Mouse (Mus musculus) forebrain, embryonic 10.5 days (tissue): ENCODE measurements around the gene Pepd. TPM values are rescaled to one million over a fixed set of nuclear protein-coding genes. Genes with fewer than 3 reads are reported as not detected.

Experiments
- DNase-seq: peaks from one replicate; pipeline ENCODE4 v3.0.0-alpha.2; 2017; ENCODE audit warnings: low spot score; ENCODE audit errors: extremely low spot score
- H3K27ac ChIP-seq: fragments of 300-500 bp; sonication (generic); 2 replicates; pipeline ENCODE4 v1.5.1; 2016; ENCODE audit warnings: mild to moderate bottlenecking
- H3K27me3 ChIP-seq: fragments of 300-500 bp; sonication (generic); 2 replicates; pipeline ENCODE4 v1.6.1; 2016; ENCODE audit warnings: mild to moderate bottlenecking; ENCODE audit not compliant: poor library complexity, severe bottlenecking
- H3K36me3 ChIP-seq: fragments of 300-500 bp; sonication (generic); replicated peaks from 2 replicates; pipeline ENCODE4 v1.6.1; 2016; ENCODE audit warnings: mild to moderate bottlenecking, moderate library complexity
- H3K4me1 ChIP-seq: fragments of 300-500 bp; sonication (generic); 2 replicates; pipeline ENCODE4 v1.6.1; 2016
- H3K4me3 ChIP-seq: fragments of 300-500 bp; sonication (generic); 2 replicates; pipeline ENCODE4 v1.5.1; 2016; ENCODE audit warnings: mild to moderate bottlenecking, moderate library complexity
- H3K9me3 ChIP-seq: fragments of 300-500 bp; sonication (generic); 2 replicates; pipeline ENCODE4 v1.6.1; 2016; ENCODE audit warnings: mild to moderate bottlenecking, moderate library complexity
- WGBS: fragments of 180-500 bp; shearing (Covaris S2); methylation state at CpG from one replicate; pipeline ENCODE4 v1.1.7; 2016; 5-methylcytosine and 5-hydroxymethylcytosine counted together
- polyA plus RNA-seq: library from polyadenylated mRNA; unstranded; fragments of >200 nt; fragmentation: Nextera tagmentation; extraction: Ambion mirVana; gene quantifications from 2 replicates; pipeline ENCODE4 v1.2.1, GENCODE M21; 2016

Pepd gene
- polyA plus RNA-seq, 1 experiment from 2014 or later: 78.5 TPM

GRCm38 (mm10) chr7:34915555-34915954 is 3.4 kb downstream of the Pepd start:
- Histone ChIP-seq H3K9me3 (no peaks in the 10 kb centered on the region), H3K27ac (no peak overlapping the region), H3K4me3 (no peak overlapping the region), H3K27me3 (peaks cover 9% of the 10 kb centered on the region), H3K4me1 (peaks cover 25% of the 10 kb centered on the region), H3K36me3 (no peaks in the 10 kb centered on the region)
- no peak for DNase-seq
- WGBS: 95% methylated on average over 5 of the region's 5 CpGs

- Histone ChIP-seq H3K9me3 (no peaks in the 10 kb centered on the region), H3K27me3 (no peaks in the 10 kb centered on the region), H3K4me1 (peaks cover 8% of the 10 kb centered on the region), H3K27ac (no peak overlapping the region), H3K36me3 (peaks cover 10% of the 10 kb centered on the region), H3K4me3 (no peak overlapping the region)
- WGBS: 86% methylated on average over 6 of the region's 6 CpGs
- DNase-seq: no peak
These were observed 5.4 kb downstream of the Pepd start for GRCm38 (mm10) chr7:34917558-34917957.

GRCm38 (mm10) chr7:34917998-34918397 is 5.8 kb downstream of the Pepd start:
- no peak overlapping the region for H3K27ac ChIP-seq
- WGBS: 92% methylated on average over 4 of the region's 4 CpGs

GRCm38 (mm10) chr7:34918416-34918815 is 6.2 kb downstream of the Pepd start:
- Histone ChIP-seq H3K36me3 (peaks cover 14% of the 10 kb centered on the region), H3K4me1 (no peaks in the 10 kb centered on the region), H3K4me3 (no peak overlapping the region), H3K9me3 (no peaks in the 10 kb centered on the region), H3K27ac (no peak overlapping the region; the same call in 1 of the 2 replicates), H3K27me3 (no peaks in the 10 kb centered on the region)
- WGBS: 94% methylated on average over 8 of the region's 8 CpGs
- DNase-seq: no peak

More at GRCm38 (mm10) chr7:34917998-34918397, 5.8 kb downstream of the Pepd start:
- Histone ChIP-seq H3K4me3 (no peak overlapping the region), H3K4me1 (peaks cover 4% of the 10 kb centered on the region), H3K9me3 (no peaks in the 10 kb centered on the region), H3K27me3 (no peaks in the 10 kb centered on the region), H3K36me3 (peaks cover 11% of the 10 kb centered on the region)
- DNase-seq: no peak

- 85% methylated on average over 5 of the region's 5 CpGs for WGBS
These were observed 6.9 kb downstream of the Pepd start for GRCm38 (mm10) chr7:34919054-34919453.

GRCm38 (mm10) chr7:34919809-34920208 is 7.6 kb downstream of the Pepd start:
- 54% methylated on average over 5 of the region's 5 CpGs for WGBS
- Histone ChIP-seq H3K36me3 (peaks cover 17% of the 10 kb centered on the region), H3K27me3 (no peaks in the 10 kb centered on the region), H3K9me3 (no peaks in the 10 kb centered on the region), H3K4me3 (no peak overlapping the region), H3K4me1 (no peaks in the 10 kb centered on the region), H3K27ac (no peak overlapping the region)
- DNase-seq: peak; percentile 30

More at GRCm38 (mm10) chr7:34919054-34919453, 6.9 kb downstream of the Pepd start:
- Histone ChIP-seq H3K4me1 (no peaks in the 10 kb centered on the region), H3K9me3 (no peaks in the 10 kb centered on the region), H3K27me3 (no peaks in the 10 kb centered on the region), H3K36me3 (peaks cover 14% of the 10 kb centered on the region), H3K4me3 (no peak overlapping the region), H3K27ac (no peak overlapping the region)
- DNase-seq: no peak

GRCm38 (mm10) chr7:34925208-34925607 is 13.0 kb downstream of the Pepd start:
- WGBS: 90% methylated on average over 5 of the region's 5 CpGs
- Histone ChIP-seq H3K27ac (no peak overlapping the region), H3K27me3 (no peaks in the 10 kb centered on the region), H3K36me3 (peaks cover 34% of the 10 kb centered on the region), H3K4me3 (no peak overlapping the region), H3K4me1 (peaks cover 11% of the 10 kb centered on the region), H3K9me3 (no peaks in the 10 kb centered on the region)
- no peak for DNase-seq

GRCm38 (mm10) chr7:34925956-34926355 is 13.8 kb downstream of the Pepd start:
- H3K9me3 ChIP-seq: no peaks in the 10 kb centered on the region
- 93% methylated on average over 7 of the region's 7 CpGs for WGBS
- H3K4me3 ChIP-seq: no peak overlapping the region
- peaks cover 34% of the 10 kb centered on the region for H3K36me3 ChIP-seq
- no peaks in the 10 kb centered on the region for H3K27me3 ChIP-seq
- peaks cover 16% of the 10 kb centered on the region for H3K4me1 ChIP-seq
- H3K27ac ChIP-seq: no peak overlapping the region
- no peak for DNase-seq

- 57% methylated on average over 8 of the region's 8 CpGs for WGBS
- H3K9me3 ChIP-seq: no peaks in the 10 kb centered on the region
- peaks cover 16% of the 10 kb centered on the region for H3K4me1 ChIP-seq
- H3K27me3 ChIP-seq: no peaks in the 10 kb centered on the region
- H3K4me3 ChIP-seq: no peak overlapping the region
- peak overlapping the region; percentile 66 for H3K27ac ChIP-seq
- H3K36me3 ChIP-seq: peaks cover 33% of the 10 kb centered on the region
- no peak for DNase-seq
These were observed 17.6 kb downstream of the Pepd start for GRCm38 (mm10) chr7:34929614-34930262.

GRCm38 (mm10) chr7:34930263-34930757 is 18.1 kb downstream of the Pepd start:
- 73% methylated on average over 7 of the region's 7 CpGs for WGBS
- DNase-seq: no peak
- H3K9me3 ChIP-seq: no peaks in the 10 kb centered on the region

GRCm38 (mm10) chr7:34932631-34933030 is 20.5 kb downstream of the Pepd start:
- Histone ChIP-seq H3K9me3 (peaks cover 10% of the 10 kb centered on the region), H3K4me1 (peaks cover 20% of the 10 kb centered on the region), H3K27ac (no peak overlapping the region), H3K27me3 (no peaks in the 10 kb centered on the region), H3K4me3 (no peak overlapping the region), H3K36me3 (peaks cover 43% of the 10 kb centered on the region)
- DNase-seq: no peak
- WGBS: 92% methylated on average over 8 of the region's 8 CpGs

More at GRCm38 (mm10) chr7:34930263-34930757, 18.1 kb downstream of the Pepd start:
- H3K27ac ChIP-seq: peak overlapping the region; percentile 66
- no peak overlapping the region for H3K4me3 ChIP-seq
- H3K36me3 ChIP-seq: peaks cover 34% of the 10 kb centered on the region
- peaks cover 16% of the 10 kb centered on the region for H3K4me1 ChIP-seq
- H3K27me3 ChIP-seq: no peaks in the 10 kb centered on the region

GRCm38 (mm10) chr7:34933142-34933541 is 21.0 kb downstream of the Pepd start:
- peaks cover 47% of the 10 kb centered on the region for H3K36me3 ChIP-seq
- DNase-seq: no peak
- H3K4me1 ChIP-seq: peaks cover 25% of the 10 kb centered on the region
- 79% methylated on average over 3 of the region's 3 CpGs for WGBS
- H3K27ac ChIP-seq: no peak overlapping the region
- H3K27me3 ChIP-seq: no peaks in the 10 kb centered on the region
- no peak overlapping the region for H3K4me3 ChIP-seq
- H3K9me3 ChIP-seq: peaks cover 10% of the 10 kb centered on the region

- Histone ChIP-seq H3K27me3 (no peaks in the 10 kb centered on the region), H3K4me1 (peaks cover 37% of the 10 kb centered on the region), H3K9me3 (peaks cover 10% of the 10 kb centered on the region), H3K36me3 (peaks cover 47% of the 10 kb centered on the region), H3K4me3 (no peak overlapping the region), H3K27ac (no peak overlapping the region)
- no peak for DNase-seq
- 85% methylated on average over 2 of the region's 2 CpGs for WGBS
These were observed 24.2 kb downstream of the Pepd start for GRCm38 (mm10) chr7:34936347-34936746.
